Mouse (Mus musculus): ENCODE measurements around the gene Cnot8.

- TF ChIP-seq CTCF (IDR thresholded peaks at IDR 0.05; ENCODE audit: borderline replicate concordance, insufficient read depth, low read depth, low read length) = no peak
- no peak for TF ChIP-seq POLR2A (IDR thresholded peaks at IDR 0.05; ENCODE audit: borderline replicate concordance, insufficient read depth, low read length)
Measured at GRCm38 (mm10) chr11:58156871-58157270, 52.9 kb downstream of the Cnot8 start.
